Comparison of ENCODE assay signal across 15 mouse cellular contexts in genomic region chr5:36460712-36461111, GRCm38 (mm10). TPM values are rescaled to one million over a fixed set of nuclear protein-coding genes. Genes with fewer than 3 reads are reported as not detected.
"Had no signal": no experiment of that assay in that cellular context is flagged by ENCODE, and none has a peak within 500 bp of the region (broad histone marks: within the 10 kb centered on the region; RNA-seq: fewer than 3 reads in every experiment).

No protein-coding gene starts in this region.

- H3K27me3 ChIP-seq: lung, embryonic 15.5 days; midbrain, embryonic 15.5 days; neural tube, embryonic 12.5 days; stomach, embryonic 15.5 days had no signal

- H3K4me2 ChIP-seq: lung, embryonic 15.5 days; midbrain, embryonic 11.5 days; midbrain, embryonic 13.5 days; midbrain, embryonic 15.5 days; neural tube, embryonic 12.5 days; stomach, embryonic 15.5 days had no signal

- H3K9me3 ChIP-seq: lung, embryonic 15.5 days; midbrain, embryonic 13.5 days; midbrain, embryonic 15.5 days; neural tube, embryonic 12.5 days; stomach, embryonic 15.5 days had no signal

- DNase-seq: liver, postnatal 0 days; lung, adult 2 months; lung, postnatal 14 days; right cerebral cortex, postnatal 14 days; thymus, adult 2 months; thymus, postnatal 25 days; thymus, postnatal 4 days had no signal

- H3K4me3 ChIP-seq: lung, embryonic 15.5 days; midbrain, embryonic 13.5 days; midbrain, embryonic 15.5 days; neural tube, embryonic 12.5 days; stomach, embryonic 15.5 days had no signal

- H3K36me3 ChIP-seq: lung, embryonic 15.5 days; midbrain, embryonic 13.5 days; midbrain, embryonic 15.5 days; neural tube, embryonic 12.5 days; stomach, embryonic 15.5 days had no signal

- ATAC-seq: liver, postnatal 0 days; lung, postnatal 0 days; midbrain, embryonic 13.5 days; midbrain, embryonic 15.5 days had no signal

RNA-seq across cellular contexts. Expression of gene Ccdc96, which starts 23.7 kb away (rescaled TPM):
- total RNA-seq: monocyte, adult 5-6 weeks had no signal
